10 mouse cellular contexts compared by ENCODE assay signal in the genomic region with DNA sequence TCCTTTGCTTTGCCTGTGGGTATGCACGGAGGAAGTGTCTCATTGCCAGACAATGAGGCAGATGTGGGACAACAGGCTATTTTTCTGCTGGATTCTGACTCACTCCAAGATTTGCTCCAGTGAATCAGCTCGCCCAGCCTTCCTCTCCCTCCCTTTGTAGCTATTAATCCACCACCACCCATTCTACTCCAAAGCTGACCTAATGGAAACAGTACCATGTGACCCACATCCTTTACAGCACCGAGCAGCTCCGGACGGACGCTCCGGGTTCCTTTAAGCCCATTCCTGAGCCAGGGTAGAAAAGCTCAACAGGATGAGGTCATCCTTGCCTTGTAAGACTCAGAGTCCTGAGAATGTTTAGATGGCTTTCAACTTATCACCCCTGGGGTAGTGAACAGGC. TPM values are rescaled to one million over a fixed set of nuclear protein-coding genes. Genes with fewer than 3 reads are reported as not detected.
DNase-seq lines count a peak whose midpoint lies in the region; ATAC-seq and TF ChIP-seq lines count a peak whose summit lies in the region.
"Had no signal": no experiment of that assay in that cellular context is flagged by ENCODE, and none has a peak within 500 bp of the region (broad histone marks: within the 10 kb centered on the region; RNA-seq: fewer than 3 reads in every experiment).

No protein-coding gene starts in this region.

- DNase-seq in layer of hippocampus, adult 9-11 months: peak; percentile 66
- DNase-seq in layer of hippocampus, postnatal 25 days (ENCODE audit: extremely low spot score in 1 of 2, low spot score in 1 of 2): no peak
- DNase-seq in adrenal gland, adult 8-10 months: peak; percentile 82
- peak; percentile 90 for DNase-seq in heart, postnatal 0 days (ENCODE audit: low spot score)
- DNase-seq in right cerebral cortex, postnatal 10 days (ENCODE audit: low spot score in 2 of 2): no peak

- TF ChIP-seq CTCF in heart, postnatal 0 days (IDR thresholded peaks at IDR 0.05; ENCODE audit: low read depth): no peak

- peak overlapping the region; percentile 94 for H3K27ac ChIP-seq in heart, postnatal 0 days (ENCODE audit: low read depth)
- peak overlapping the region; percentile 38; the same call in 1 of the 2 replicates for H3K27ac ChIP-seq in liver, embryonic 15.5 days (replicated peaks)

- H3K27me3 ChIP-seq in heart, postnatal 0 days (ENCODE audit: control insufficient read depth, insufficient read depth, low read length): no peaks in the 10 kb centered on the region
- peaks cover 62% of the 10 kb centered on the region for H3K27me3 ChIP-seq in liver, embryonic 15.5 days

- H3K9me3 ChIP-seq in heart, postnatal 0 days (replicated peaks; ENCODE audit: control insufficient read depth, low read length): no peaks in the 10 kb centered on the region
- no peaks in the 10 kb centered on the region for H3K9me3 ChIP-seq in liver, embryonic 15.5 days (replicated peaks)

- WGBS in heart, postnatal 0 days: 6% methylated on average over 7 of the region's 7 CpGs
- 17% methylated on average over 7 of the region's 7 CpGs for WGBS in liver, embryonic 15.5 days (ENCODE audit: insufficient replicate concordance)

- peak overlapping the region; percentile 51 for H3K4me2 ChIP-seq in heart, postnatal 0 days (ENCODE audit: low read depth, low read length)
- no peak overlapping the region for H3K4me2 ChIP-seq in liver, embryonic 15.5 days

- peak; percentile 70 for ATAC-seq in heart, postnatal 0 days (ENCODE audit: insufficient read depth, low read depth)
- ATAC-seq in liver, embryonic 15.5 days (ENCODE audit: insufficient read depth): peak; percentile 19; the same call in 1 of the 2 replicates
- no peak for ATAC-seq in cerebellum, adult (ENCODE audit: insufficient number of reproducible peaks, low FRiP score, low TSS enrichment)
- ATAC-seq in erythroblast, adult 5-6 weeks (replicated peaks; ENCODE audit: low FRiP score, poor library complexity, severe bottlenecking): no peak

- H3K4me1 ChIP-seq in heart, postnatal 0 days (ENCODE audit: control insufficient read depth, insufficient read depth): peaks cover 26% of the 10 kb centered on the region
- peaks cover 3% of the 10 kb centered on the region; the same call in 1 of the 2 replicates for H3K4me1 ChIP-seq in liver, embryonic 15.5 days (replicated peaks)

- no peaks in the 10 kb centered on the region for H3K36me3 ChIP-seq in heart, postnatal 0 days (replicated peaks; ENCODE audit: control insufficient read depth, insufficient read depth, low read length)
- H3K36me3 ChIP-seq in liver, embryonic 15.5 days (replicated peaks): no peaks in the 10 kb centered on the region

- 0 out of 2 replicates have a peak overlapping the region, but pooled peaks have one; percentile 29 for H3K9ac ChIP-seq in heart, postnatal 0 days (replicated peaks; ENCODE audit: low read depth, low read length)
- H3K9ac ChIP-seq in liver, embryonic 15.5 days: no peak overlapping the region

- 0 out of 2 replicates have a peak overlapping the region, but pooled peaks have one; percentile 10 for H3K4me3 ChIP-seq in heart, postnatal 0 days (ENCODE audit: low read depth, low read length)
- H3K4me3 ChIP-seq in liver, embryonic 15.5 days (replicated peaks): no peak overlapping the region

- peak; percentile 86; the same call in 1 of the 2 replicates for TF ChIP-seq EP300 in heart, postnatal 0 days (IDR thresholded peaks at IDR 0.05; ENCODE audit: low read depth)

RNA-seq across cellular contexts. Expression of a gene that starts 2.0 kb away (rescaled TPM):
- 10 to 100 TPM; 26.4 to 26.6 TPM for total RNA-seq in layer of hippocampus, postnatal 25 days (2021)
- total RNA-seq in adrenal gland, adult 8-10 months (2022): 10 to 100 TPM; 15.7 to 29.3 (median 20.8) TPM
- total RNA-seq in heart, postnatal 0 days (2014; rRNA removed; ENCODE audit: low replicate concordance): 8.9 and 15.0 TPM in 2 replicates
- polyA plus RNA-seq in heart, postnatal 0 days (2015; fragmentation: Nextera tagmentation; extraction: Ambion mirVana): 12.6 and 13.5 TPM in 2 replicates
- 2.1 and 2.2 TPM in 2 replicates for polyA plus RNA-seq in liver, embryonic 15.5 days (2015; fragmentation: Nextera tagmentation; extraction: Ambion mirVana)
- not detected in 2 replicates for total RNA-seq in erythroblast, adult 5-6 weeks (2015; ENCODE audit: low replicate concordance)
- under 0.01 and 0.42 TPM in 2 replicates for total RNA-seq in erythroblast, adult 5-6 weeks (2017; ENCODE audit: low replicate concordance)

RNA-seq across cellular contexts. Expression of a gene that starts 11.7 kb away (rescaled TPM):
- total RNA-seq in layer of hippocampus, postnatal 25 days (2021): not detected
- total RNA-seq in adrenal gland, adult 8-10 months (2022): not detected
- not detected in 2 replicates for total RNA-seq in heart, postnatal 0 days (2014; rRNA removed; ENCODE audit: low replicate concordance)
- not detected in 2 replicates for polyA plus RNA-seq in heart, postnatal 0 days (2015; fragmentation: Nextera tagmentation; extraction: Ambion mirVana)
- not detected in 2 replicates for polyA plus RNA-seq in liver, embryonic 15.5 days (2015; fragmentation: Nextera tagmentation; extraction: Ambion mirVana)
- not detected in 2 replicates for total RNA-seq in erythroblast, adult 5-6 weeks (2015; ENCODE audit: low replicate concordance)
- total RNA-seq in erythroblast, adult 5-6 weeks (2017; ENCODE audit: low replicate concordance): not detected in 2 replicates
- total RNA-seq: hematopoietic stem cell, adult 5-6 weeks; MEL had no signal

Comparison
In these comparisons a context has a peak if more than half of its experiments do, and no peak if none do; other contexts are left out.
1. DNase-seq: peak in layer of hippocampus, adult 9-11 months (single experiment), adrenal gland, adult 8-10 months (single experiment) and heart, postnatal 0 days (single experiment); none in layer of hippocampus, postnatal 25 days (0 of 2) and right cerebral cortex, postnatal 10 days (0 of 2).
2. ATAC-seq: peak in heart, postnatal 0 days (single experiment) and liver, embryonic 15.5 days (single experiment); none in cerebellum, adult (single experiment) and erythroblast, adult 5-6 weeks (single experiment).